Mouse (Mus musculus) layer of hippocampus, adult 11-12 months (tissue): ENCODE data around the gene Gm1113.

ENCODE experiments used
- DNase-seq: peaks from one replicate; pipeline ENCODE4 v3.0.0; 2022; ENCODE audit warnings: low spot score

Gm1113 gene

GRCm38 (mm10) chr9:35518169-35518568, at the start of gene Gm1113:
Gm1113 (minus strand) TSS chr9:35518269.
- DNase-seq = no peak

- DNase-seq = no peak
These were observed 46.6 kb upstream of the Gm1113 start for GRCm38 (mm10) chr9:35564536-35565240.

- DNase-seq = no peak
These were observed 43.5 kb upstream of the Gm1113 start for GRCm38 (mm10) chr9:35561583-35561982.

- no peak for DNase-seq
These were observed 43.0 kb upstream of the Gm1113 start for GRCm38 (mm10) chr9:35561076-35561475.

GRCm38 (mm10) chr9:35559009-35559890, 41.2 kb upstream of the Gm1113 start:
- DNase-seq = peak; percentile 83

GRCm38 (mm10) chr9:35558257-35559008, 40.4 kb upstream of the Gm1113 start, which contains the start of the genes Ddx25 and Pus3:
Ddx25 (minus strand) TSS chr9:35558528.
Pus3 (plus strand) TSS chr9:35558595.
- DNase-seq = peak; percentile 70

- no peak for DNase-seq
These were observed 38.5 kb upstream of the Gm1113 start for GRCm38 (mm10) chr9:35556494-35557102.

- no peak for DNase-seq
These were observed 30.4 kb upstream of the Gm1113 start for GRCm38 (mm10) chr9:35548455-35548854.

- no peak for DNase-seq
These were observed 28.7 kb upstream of the Gm1113 start for GRCm38 (mm10) chr9:35546745-35547144.

- DNase-seq = no peak
These were observed 27.6 kb upstream of the Gm1113 start for GRCm38 (mm10) chr9:35545704-35546103.

GRCm38 (mm10) chr9:35544666-35545065, 26.6 kb upstream of the Gm1113 start:
- DNase-seq = no peak

GRCm38 (mm10) chr9:35543099-35543860, 25.2 kb upstream of the Gm1113 start:
- no peak for DNase-seq

GRCm38 (mm10) chr9:35541941-35542340, 23.9 kb upstream of the Gm1113 start:
- no peak for DNase-seq

GRCm38 (mm10) chr9:35541488-35541887, 23.4 kb upstream of the Gm1113 start:
- DNase-seq = peak; percentile 72

GRCm38 (mm10) chr9:35541024-35541423, 23.0 kb upstream of the Gm1113 start:
- DNase-seq = no peak

GRCm38 (mm10) chr9:35539001-35539750, 21.1 kb upstream of the Gm1113 start:
- no peak for DNase-seq

- no peak for DNase-seq
These were observed 17.8 kb upstream of the Gm1113 start for GRCm38 (mm10) chr9:35535876-35536275.

- DNase-seq = no peak
These were observed 17.0 kb upstream of the Gm1113 start for GRCm38 (mm10) chr9:35535110-35535509.

GRCm38 (mm10) chr9:35533266-35533665, 15.2 kb upstream of the Gm1113 start:
- DNase-seq = no peak

GRCm38 (mm10) chr9:35529796-35530195, 11.7 kb upstream of the Gm1113 start:
- DNase-seq = no peak
